Mouse (Mus musculus): ENCODE results near the gene Ice2. TPM values are rescaled to one million over a fixed set of nuclear protein-coding genes. Genes with fewer than 3 reads are reported as not detected.
A peak's percentile ranks its signal among the peaks of the same experiment; 100 is the strongest.

The Ice2 gene
- polyA plus RNA-seq, 1 experiment from 2014 or later, result 13.6 TPM

- Histone ChIP-seq H3K9ac (ENCODE audit: low read depth, low read length) (no peak overlapping the region), H3K4me3 (replicated peaks; ENCODE audit: low read depth, low read length) (no peak overlapping the region), H3K27me3 (ENCODE audit: insufficient read depth, low read length) (no peaks in the 10 kb centered on the region), H3K4me2 (ENCODE audit: low read length) (no peak overlapping the region), H3K27ac (peak overlapping the region; percentile 20), H3K36me3 (ENCODE audit: insufficient read depth, low read length) (peaks cover 9% of the 10 kb centered on the region; the same call in 1 of the 2 replicates), H3K4me1 (replicated peaks; ENCODE audit: insufficient read depth, low read length) (peaks cover 41% of the 10 kb centered on the region), H3K9me3 (replicated peaks; ENCODE audit: low read length) (no peaks in the 10 kb centered on the region)
- DNase-seq (ENCODE audit: low spot score), result peak; percentile 75
- peak; percentile 26; the same call in 1 of the 2 replicates for ATAC-seq (replicated peaks; ENCODE audit: low FRiP score, low read depth)
- TF ChIP-seq CTCF (IDR thresholded peaks at IDR 0.05; ENCODE audit: low read depth), result no peak
- 45% methylated on average over 10 of the region's 10 CpGs for WGBS
Observed at GRCm38 (mm10) chr9:69467310-69467939, 69.7 kb downstream of the Ice2 start.

DNA sequence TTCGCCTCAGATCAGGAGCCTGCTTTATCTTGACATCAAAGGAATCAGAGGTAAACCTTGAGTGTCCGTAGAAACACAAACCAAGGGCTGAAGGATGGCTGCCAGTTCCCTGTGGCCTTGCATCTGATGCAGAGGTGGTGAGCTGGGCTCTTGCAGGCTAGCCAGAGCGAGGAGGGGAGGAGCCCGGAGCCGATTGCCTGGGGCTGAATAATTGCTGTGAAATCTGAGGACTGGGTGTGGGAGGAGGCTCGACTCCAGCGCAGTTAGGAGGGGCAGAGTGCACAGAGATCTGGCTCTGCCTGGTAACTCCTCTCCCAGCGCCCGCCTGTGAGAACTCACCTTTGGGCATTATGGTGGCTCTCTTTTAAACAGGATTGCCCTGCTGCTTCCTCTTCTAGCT is 71.3 kb downstream of the Ice2 start:
- H3K9ac ChIP-seq (ENCODE audit: low read depth, low read length), result no peak overlapping the region
- no peaks in the 10 kb centered on the region for H3K9me3 ChIP-seq (replicated peaks; ENCODE audit: low read length)
- no peak for TF ChIP-seq CTCF (IDR thresholded peaks at IDR 0.05; ENCODE audit: low read depth)
- no peaks in the 10 kb centered on the region for H3K27me3 ChIP-seq (ENCODE audit: insufficient read depth, low read length)
- peaks cover 13% of the 10 kb centered on the region; the same call in 1 of the 2 replicates for H3K36me3 ChIP-seq (ENCODE audit: insufficient read depth, low read length)
- 16% methylated on average over 9 of the region's 9 CpGs for WGBS
- H3K27ac ChIP-seq, result peak overlapping the region; percentile 26; the same call in 1 of the 2 replicates
- peak; percentile 67 for ATAC-seq (replicated peaks; ENCODE audit: low FRiP score, low read depth)
- 0 out of 2 replicates have a peak overlapping the region, but pooled peaks have one; percentile 11 for H3K4me2 ChIP-seq (ENCODE audit: low read length)
- DNase-seq (ENCODE audit: low spot score), result peak; percentile 91
- peaks cover 46% of the 10 kb centered on the region for H3K4me1 ChIP-seq (replicated peaks; ENCODE audit: insufficient read depth, low read length)
- H3K4me3 ChIP-seq (replicated peaks; ENCODE audit: low read depth, low read length), result no peak overlapping the region

DNA sequence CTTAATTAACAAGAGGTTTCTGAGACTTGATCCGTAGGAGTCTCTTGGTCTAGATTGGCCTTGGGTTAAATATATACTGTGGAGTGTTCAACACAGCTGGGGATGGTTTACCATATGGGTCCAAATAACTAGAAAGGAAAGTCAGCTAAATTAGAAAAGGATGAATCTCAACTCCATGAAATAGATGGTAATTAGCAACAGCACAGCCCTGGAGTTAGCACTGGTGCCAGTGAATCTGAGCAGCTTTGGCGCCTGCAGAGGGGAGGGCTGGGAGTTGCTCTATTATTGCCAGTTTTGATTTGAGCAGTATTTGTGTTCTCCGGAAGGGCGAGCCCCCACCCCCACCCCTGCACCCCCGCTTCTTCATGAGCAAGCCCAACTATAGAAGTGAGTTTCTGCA is 72.7 kb downstream of the Ice2 start:
- no peaks in the 10 kb centered on the region for H3K27me3 ChIP-seq (ENCODE audit: insufficient read depth, low read length)
- 27% methylated on average over 5 of the region's 5 CpGs for WGBS
- H3K4me1 ChIP-seq (replicated peaks; ENCODE audit: insufficient read depth, low read length), result peaks cover 46% of the 10 kb centered on the region
- no peak overlapping the region for H3K4me3 ChIP-seq (replicated peaks; ENCODE audit: low read depth, low read length)
- no peak for DNase-seq (ENCODE audit: low spot score)
- H3K4me2 ChIP-seq (ENCODE audit: low read length), result no peak overlapping the region
- no peaks in the 10 kb centered on the region for H3K9me3 ChIP-seq (replicated peaks; ENCODE audit: low read length)
- no peak overlapping the region for H3K9ac ChIP-seq (ENCODE audit: low read depth, low read length)
- peak overlapping the region; percentile 73 for H3K27ac ChIP-seq
- H3K36me3 ChIP-seq (ENCODE audit: insufficient read depth, low read length), result peaks cover 16% of the 10 kb centered on the region; the same call in 1 of the 2 replicates
- no peak for TF ChIP-seq CTCF (IDR thresholded peaks at IDR 0.05; ENCODE audit: low read depth)
- ATAC-seq (replicated peaks; ENCODE audit: low FRiP score, low read depth), result no peak

GRCm38 (mm10) chr9:69470921-69471320 is 73.2 kb downstream of the Ice2 start:
- ATAC-seq (replicated peaks; ENCODE audit: low FRiP score, low read depth) (peak; percentile 63; the same call in 1 of the 2 replicates), DNase-seq (ENCODE audit: low spot score) (peak; percentile 89)
- Histone ChIP-seq H3K4me1 (replicated peaks; ENCODE audit: insufficient read depth, low read length) (peaks cover 42% of the 10 kb centered on the region), H3K36me3 (ENCODE audit: insufficient read depth, low read length) (peaks cover 16% of the 10 kb centered on the region; the same call in 1 of the 2 replicates), H3K27me3 (ENCODE audit: insufficient read depth, low read length) (no peaks in the 10 kb centered on the region), H3K9me3 (replicated peaks; ENCODE audit: low read length) (no peaks in the 10 kb centered on the region), H3K27ac (peak overlapping the region; percentile 73), H3K4me2 (ENCODE audit: low read length) (no peak overlapping the region), H3K4me3 (replicated peaks; ENCODE audit: low read depth, low read length) (no peak overlapping the region), H3K9ac (ENCODE audit: low read depth, low read length) (no peak overlapping the region)
- no peak for TF ChIP-seq CTCF (IDR thresholded peaks at IDR 0.05; ENCODE audit: low read depth)
- 11% methylated on average over 6 of the region's 6 CpGs for WGBS

DNA sequence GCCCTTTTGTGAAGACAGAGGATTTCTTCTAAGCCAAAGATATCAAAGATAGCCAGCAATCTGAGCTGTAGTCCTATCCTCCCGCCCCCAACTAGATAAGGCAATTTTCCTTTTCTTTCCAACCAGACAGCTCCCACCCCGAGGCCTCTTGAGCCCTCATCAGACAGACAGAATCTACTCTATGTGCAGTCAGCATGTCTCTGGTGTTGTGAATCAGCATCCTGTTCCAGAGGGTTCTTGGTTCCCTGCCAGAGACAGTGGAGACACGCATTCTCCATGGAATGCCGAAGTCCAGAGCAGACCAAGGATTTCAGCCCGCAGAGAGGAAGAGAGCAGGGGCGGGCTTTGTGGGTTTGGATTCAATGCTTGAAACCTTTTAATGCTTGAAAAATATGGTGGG is 75.0 kb downstream of the Ice2 start:
- Histone ChIP-seq H3K36me3 (ENCODE audit: insufficient read depth, low read length) (peaks cover 19% of the 10 kb centered on the region; the same call in 1 of the 2 replicates), H3K27me3 (ENCODE audit: insufficient read depth, low read length) (no peaks in the 10 kb centered on the region), H3K4me1 (replicated peaks; ENCODE audit: insufficient read depth, low read length) (peaks cover 40% of the 10 kb centered on the region), H3K9ac (ENCODE audit: low read depth, low read length) (no peak overlapping the region), H3K4me2 (ENCODE audit: low read length) (no peak overlapping the region), H3K4me3 (replicated peaks; ENCODE audit: low read depth, low read length) (no peak overlapping the region), H3K27ac (0 out of 2 replicates have a peak overlapping the region, but pooled peaks have one; percentile 8), H3K9me3 (replicated peaks; ENCODE audit: low read length) (no peaks in the 10 kb centered on the region)
- no peak for TF ChIP-seq CTCF (IDR thresholded peaks at IDR 0.05; ENCODE audit: low read depth)
- DNase-seq (ENCODE audit: low spot score) (peak; percentile 91), ATAC-seq (replicated peaks; ENCODE audit: low FRiP score, low read depth) (no peak)
- 44% methylated on average over 6 of the region's 6 CpGs for WGBS

- no peak overlapping the region for H3K4me2 ChIP-seq (ENCODE audit: low read length)
- peaks cover 24% of the 10 kb centered on the region; the same call in 1 of the 2 replicates for H3K4me1 ChIP-seq (replicated peaks; ENCODE audit: insufficient read depth, low read length)
- ATAC-seq (replicated peaks; ENCODE audit: low FRiP score, low read depth) (no peak), DNase-seq (ENCODE audit: low spot score) (no peak)
- whole genome bisulfite sequencing, result 80% methylated on average over 6 of the region's 6 CpGs
- H3K36me3 ChIP-seq (ENCODE audit: insufficient read depth, low read length), result peaks cover 22% of the 10 kb centered on the region; the same call in 1 of the 2 replicates
- H3K27ac ChIP-seq, result no peak overlapping the region
- no peaks in the 10 kb centered on the region for H3K27me3 ChIP-seq (ENCODE audit: insufficient read depth, low read length)
- H3K9ac ChIP-seq (ENCODE audit: low read depth, low read length), result no peak overlapping the region
- no peak for TF ChIP-seq CTCF (IDR thresholded peaks at IDR 0.05; ENCODE audit: low read depth)
- H3K4me3 ChIP-seq (replicated peaks; ENCODE audit: low read depth, low read length), result no peak overlapping the region
- H3K9me3 ChIP-seq (replicated peaks; ENCODE audit: low read length), result no peaks in the 10 kb centered on the region
Observed at GRCm38 (mm10) chr9:69475873-69476272, 78.2 kb downstream of the Ice2 start.
